Mouse (Mus musculus) 3134 (cell line): ENCODE data around the gene Socs3.

Experiments used
- DNase-seq: peaks from one replicate; pipeline ENCODE4 v3.0.0-alpha.2; 2011; ENCODE audit warnings: low spot score; ENCODE audit not compliant: insufficient read length; ENCODE audit errors: extremely low read depth

Socs3 gene

GRCm38 (mm10) chr11:117959741-117960381, 10.0 kb downstream of the Socs3 start:
- no peak for DNase-seq

GRCm38 (mm10) chr11:117959166-117959565, 10.7 kb downstream of the Socs3 start:
- no peak for DNase-seq

- peak; percentile 81 for DNase-seq
Observed at GRCm38 (mm10) chr11:117958197-117958596, 11.7 kb downstream of the Socs3 start.

GRCm38 (mm10) chr11:117955621-117956020, 14.2 kb downstream of the Socs3 start:
- DNase-seq: no peak

GRCm38 (mm10) chr11:117954819-117955218, 15.0 kb downstream of the Socs3 start:
- no peak for DNase-seq

- peak; percentile 70 for DNase-seq
Observed at GRCm38 (mm10) chr11:117954094-117954493, 15.8 kb downstream of the Socs3 start.

- no peak for DNase-seq
Observed at GRCm38 (mm10) chr11:117952174-117952933, 17.5 kb downstream of the Socs3 start.

- no peak for DNase-seq
Observed at GRCm38 (mm10) chr11:117951391-117951790, 18.5 kb downstream of the Socs3 start.

- peak; percentile 98 for DNase-seq
Observed at GRCm38 (mm10) chr11:117949392-117950091, 20.3 kb downstream of the Socs3 start.

GRCm38 (mm10) chr11:117946996-117947419, 22.8 kb downstream of the Socs3 start:
- no peak for DNase-seq

- no peak for DNase-seq
Observed at GRCm38 (mm10) chr11:117946195-117946979, 23.5 kb downstream of the Socs3 start.

GRCm38 (mm10) chr11:117941848-117942247, 28.0 kb downstream of the Socs3 start:
- peak; percentile 83 for DNase-seq

GRCm38 (mm10) chr11:117941325-117941834, 28.5 kb downstream of the Socs3 start:
- peak; percentile 87 for DNase-seq

GRCm38 (mm10) chr11:117940881-117941280, 29.0 kb downstream of the Socs3 start:
- DNase-seq: no peak

GRCm38 (mm10) chr11:117939741-117940285, 30.0 kb downstream of the Socs3 start:
- peak; percentile 75 for DNase-seq

- DNase-seq: no peak
Observed at GRCm38 (mm10) chr11:117939004-117939730, 30.7 kb downstream of the Socs3 start.

GRCm38 (mm10) chr11:117936202-117936601, 33.6 kb downstream of the Socs3 start:
- peak; percentile 54 for DNase-seq

GRCm38 (mm10) chr11:117935616-117936015, 34.2 kb downstream of the Socs3 start:
- peak; percentile 78 for DNase-seq

GRCm38 (mm10) chr11:117934576-117935368, 35.1 kb downstream of the Socs3 start:
- no peak for DNase-seq
